ENCODE assay signal across 29 mouse cellular contexts in the genomic region with DNA sequence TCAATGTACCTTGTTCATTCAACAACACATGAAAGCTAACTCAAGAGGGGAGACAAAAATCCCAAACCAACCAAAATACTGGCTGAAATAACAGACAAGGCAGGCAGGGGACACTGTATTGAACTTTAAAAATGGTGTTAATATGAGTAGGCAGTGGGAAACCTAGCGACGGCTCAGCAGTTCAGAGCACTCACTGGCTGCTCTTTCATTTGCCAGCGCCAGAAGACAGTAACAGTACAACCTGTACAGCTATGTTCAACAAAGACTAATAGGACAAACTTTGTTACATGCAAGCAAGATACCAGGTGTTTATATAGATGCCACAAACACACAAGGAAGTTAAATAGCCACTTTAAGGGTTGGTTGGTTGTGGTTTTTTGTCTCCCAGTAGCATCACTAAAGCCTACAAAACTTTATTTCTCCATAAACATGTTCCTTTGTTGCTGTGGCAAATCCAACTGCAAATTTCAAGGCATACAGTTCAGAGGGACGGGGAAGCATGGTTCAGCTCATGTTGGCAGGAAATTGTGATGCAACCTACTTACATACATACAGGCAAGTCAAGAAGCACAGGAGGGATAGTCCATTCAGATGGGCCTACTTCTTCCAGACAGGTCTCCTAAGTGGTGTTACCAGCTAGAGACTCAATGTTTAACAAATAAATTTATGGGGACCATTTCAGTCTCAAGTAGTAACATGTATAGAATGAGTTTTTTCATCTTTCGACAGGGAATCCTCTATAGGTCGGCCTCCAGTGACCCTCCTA. TPM values are rescaled to one million over a fixed set of nuclear protein-coding genes. Genes with fewer than 3 reads are reported as not detected.
DNase-seq lines count a peak whose midpoint lies in the region; ATAC-seq and TF ChIP-seq lines count a peak whose summit lies in the region.
"Had no signal": no experiment of that assay in that cellular context is flagged by ENCODE, and none has a peak within 500 bp of the region (broad histone marks: within the 10 kb centered on the region; RNA-seq: fewer than 3 reads in every experiment).

No protein-coding gene starts in this region.

- H3K4me1 ChIP-seq in heart, embryonic 10.5 days = no peaks in the 10 kb centered on the region
- no peaks in the 10 kb centered on the region for H3K4me1 ChIP-seq in lung, embryonic 14.5 days (ENCODE audit: insufficient read depth)
- no peaks in the 10 kb centered on the region for H3K4me1 ChIP-seq in MEL (ENCODE audit: control insufficient read depth in 1 of 2, insufficient read depth in 2 of 2, low read length in 2 of 2)
- H3K4me1 ChIP-seq: embryonic facial prominence, embryonic 10.5 days; embryonic facial prominence, embryonic 15.5 days; heart, embryonic 12.5 days; hindbrain, embryonic 15.5 days; kidney, embryonic 15.5 days; limb, embryonic 12.5 days; midbrain, embryonic 10.5 days; neural tube, embryonic 13.5 days had no signal

- no peak overlapping the region for H3K4me2 ChIP-seq in lung, embryonic 14.5 days
- H3K4me2 ChIP-seq: embryonic facial prominence, embryonic 15.5 days; heart, embryonic 12.5 days; hindbrain, embryonic 15.5 days; kidney, embryonic 15.5 days; limb, embryonic 12.5 days; neural tube, embryonic 13.5 days had no signal

- H3K27ac ChIP-seq in heart, embryonic 10.5 days = no peak overlapping the region
- no peak overlapping the region for H3K27ac ChIP-seq in lung, embryonic 14.5 days (ENCODE audit: low read depth)
- H3K27ac ChIP-seq in MEL (ENCODE audit: control insufficient read depth, low read depth, low read length) = no peak overlapping the region
- H3K27ac ChIP-seq: embryonic facial prominence, embryonic 10.5 days; embryonic facial prominence, embryonic 15.5 days; hindbrain, embryonic 15.5 days; kidney, embryonic 15.5 days; limb, embryonic 12.5 days; macrophage; midbrain, embryonic 10.5 days; neural tube, embryonic 13.5 days had no signal

- H3K4me3 ChIP-seq in heart, embryonic 10.5 days = no peak overlapping the region
- H3K4me3 ChIP-seq in lung, embryonic 14.5 days (ENCODE audit: low read depth, low read length) = no peak overlapping the region
- H3K4me3 ChIP-seq in MEL (ENCODE audit: control insufficient read depth in 1 of 2, insufficient read depth in 1 of 2, low read depth in 2 of 2, low read length in 2 of 2) = no peak overlapping the region
- H3K4me3 ChIP-seq: embryonic facial prominence, embryonic 10.5 days; embryonic facial prominence, embryonic 15.5 days; heart, embryonic 12.5 days; hindbrain, embryonic 15.5 days; kidney, embryonic 15.5 days; limb, embryonic 12.5 days; midbrain, embryonic 10.5 days; myocyte; neural tube, embryonic 13.5 days had no signal

- TF ChIP-seq EP300 in MEL (IDR thresholded peaks at IDR 0.05; ENCODE audit: low read depth in 1 of 2, low read length in 2 of 2) = no peak

- no peaks in the 10 kb centered on the region for H3K27me3 ChIP-seq in heart, embryonic 10.5 days (ENCODE audit: insufficient read depth, poor library complexity, severe bottlenecking)
- no peaks in the 10 kb centered on the region for H3K27me3 ChIP-seq in lung, embryonic 14.5 days (ENCODE audit: insufficient read depth, low read length)
- H3K27me3 ChIP-seq in MEL (ENCODE audit: control insufficient read depth in 1 of 2, insufficient read depth in 2 of 2, low read length in 2 of 2) = no peaks in the 10 kb centered on the region
- H3K27me3 ChIP-seq: CH12.LX; embryonic facial prominence, embryonic 15.5 days; heart, embryonic 12.5 days; hindbrain, embryonic 15.5 days; kidney, embryonic 15.5 days; limb, embryonic 12.5 days; neural tube, embryonic 13.5 days had no signal

- TF ChIP-seq CTCF in lung, embryonic 14.5 days (IDR thresholded peaks at IDR 0.05; ENCODE audit: low read depth) = no peak
- no peak for TF ChIP-seq CTCF in MEL (IDR thresholded peaks at IDR 0.05 in 2 of 3, conservative IDR thresholded peaks at IDR 0.05 in 1 of 3; ENCODE audit: control insufficient read depth in 1 of 3, insufficient read depth in 1 of 3, low read depth in 2 of 3, low read length in 3 of 3, poor library complexity in 1 of 3, severe bottlenecking in 1 of 3)

- WGBS in heart, embryonic 10.5 days = 93% methylated on average over 6 of the region's 6 CpGs
- 93% methylated on average over 6 of the region's 6 CpGs for WGBS in lung, embryonic 14.5 days

- intact Hi-C loops in heart, postnatal 14 days (cut with DNase I) = no loop called here

- no peaks in the 10 kb centered on the region for H3K9me3 ChIP-seq in heart, embryonic 10.5 days
- no peaks in the 10 kb centered on the region for H3K9me3 ChIP-seq in lung, embryonic 14.5 days (ENCODE audit: low read depth, low read length)
- no peaks in the 10 kb centered on the region for H3K9me3 ChIP-seq in MEL (replicated peaks; ENCODE audit: insufficient read depth, low read length)
- H3K9me3 ChIP-seq: embryonic facial prominence, embryonic 10.5 days; embryonic facial prominence, embryonic 15.5 days; hindbrain, embryonic 15.5 days; kidney, embryonic 15.5 days; limb, embryonic 12.5 days; midbrain, embryonic 10.5 days; neural tube, embryonic 13.5 days had no signal

- ATAC-seq in lung, embryonic 14.5 days (ENCODE audit: insufficient read depth) = peak; percentile 23; the same call in 1 of the 2 replicates
- peak; percentile 52 for ATAC-seq in megakaryocyte progenitor cell, adult 5-6 weeks (replicated peaks; ENCODE audit: poor library complexity)
- ATAC-seq: liver, postnatal 0 days; lung, postnatal 0 days had no signal

- TF ChIP-seq RAD21 in MEL (IDR thresholded peaks at IDR 0.05; ENCODE audit: low read depth, low read length) = no peak

- no peak overlapping the region for H3K9ac ChIP-seq in lung, embryonic 14.5 days
- H3K9ac ChIP-seq in MEL (ENCODE audit: control insufficient read depth, low read depth, low read length, poor library complexity, severe bottlenecking) = no peak overlapping the region
- H3K9ac ChIP-seq: embryonic facial prominence, embryonic 15.5 days; heart, embryonic 12.5 days; hindbrain, embryonic 15.5 days; kidney, embryonic 15.5 days; limb, embryonic 12.5 days; liver, postnatal 0 days; neural tube, embryonic 13.5 days had no signal

- TF ChIP-seq POLR2A in MEL (IDR thresholded peaks at IDR 0.05; ENCODE audit: control insufficient read depth in 1 of 2, insufficient read depth in 1 of 2, low read depth in 1 of 2, low read length in 2 of 2, poor library complexity in 1 of 2) = no peak

- H3K36me3 ChIP-seq in heart, embryonic 10.5 days = peaks cover 76% of the 10 kb centered on the region
- H3K36me3 ChIP-seq in lung, embryonic 14.5 days (ENCODE audit: insufficient read depth) = peaks cover 63% of the 10 kb centered on the region
- peaks cover 0 to 35% of the 10 kb centered on the region in 2 experiments; a peak in 3 of 4 replicates for H3K36me3 ChIP-seq in MEL (ENCODE audit: control insufficient read depth in 1 of 2, insufficient read depth in 2 of 2, low read length in 2 of 2)

- peak; percentile 53 for DNase-seq in heart, embryonic 10.5 days (ENCODE audit: low spot score)
- no peak for DNase-seq in heart, postnatal 14 days
- DNase-seq in lung, embryonic 14.5 days = no peak
- DNase-seq in lung, postnatal 4 days = no peak
- DNase-seq in MEL (ENCODE audit: low read depth, low spot score) = no peak
- no peak for DNase-seq in left cerebral cortex, adult 9 months (ENCODE audit: low spot score in 2 of 2)
- DNase-seq: adrenal gland, adult 8-10 months; cerebellum, adult 2 months; cerebellum, postnatal 14 days; gastrocnemius, postnatal 10 days; kidney, adult 18-20 months; layer of hippocampus, adult 9-11 months; liver, postnatal 0 days; retina, postnatal 1 day; right cerebral cortex, postnatal 14 days; thymus, postnatal 14 days had no signal

- H3K79me2 ChIP-seq in MEL (ENCODE audit: control insufficient read depth, insufficient read depth, low read length, poor library complexity) = no peaks in the 10 kb centered on the region

TF ChIP-seq in MEL, 35 proteins besides CTCF, POLR2A, EP300 and RAD21:
- TF ChIP-seq POLR2AphosphoS2 (IDR thresholded peaks at IDR 0.05; ENCODE audit: low read length) (peak; percentile 55), GABPA (IDR thresholded peaks at IDR 0.05; ENCODE audit: low read depth, low read length) (no peak), RCOR1 (IDR thresholded peaks at IDR 0.05; ENCODE audit: low read depth, low read length) (no peak), MAZ (IDR thresholded peaks at IDR 0.05; ENCODE audit: low read depth, low read length) (no peak)

RNA-seq across cellular contexts. Expression of gene Morf4l1, which starts 25.1 kb away (rescaled TPM):
- polyA plus RNA-seq in heart, embryonic 10.5 days (2016; fragmentation: Nextera tagmentation; extraction: Ambion mirVana) = 430 and 475 TPM in 2 replicates
- total RNA-seq in heart, postnatal 14 days (2021) = 100 to 1,000 TPM; 249 to 263 TPM
- 416 and 446 TPM in 2 replicates for polyA plus RNA-seq in lung, embryonic 14.5 days (2014; fragmentation: Nextera tagmentation; extraction: Ambion mirVana)
- 107 and 128 TPM in 2 replicates for total RNA-seq in MEL (2012; rRNA removed)
- polyA plus RNA-seq in MEL (2012; ENCODE audit: insufficient read depth in 1 of 2, insufficient read length in 2 of 2, low read depth in 1 of 2, low replicate concordance in 2 of 2, missing spikeins in 1 of 2) = 100 to 1,000 TPM; 190 to 292 TPM
- total RNA-seq in megakaryocyte progenitor cell, adult 5-6 weeks (2015) = 366 and 378 TPM in 2 replicates
- 192 and 278 TPM in 2 replicates for total RNA-seq in megakaryocyte progenitor cell, adult 5-6 weeks (2017)

RNA-seq across cellular contexts. Expression of gene Ctsh, which starts 35.6 kb away (rescaled TPM):
- polyA plus RNA-seq in heart, embryonic 10.5 days (2016; fragmentation: Nextera tagmentation; extraction: Ambion mirVana) = 19.3 and 26.4 TPM in 2 replicates
- total RNA-seq in heart, postnatal 14 days (2021) = 10 to 100 TPM; 39.9 to 40.0 TPM
- 132 and 177 TPM in 2 replicates for polyA plus RNA-seq in lung, embryonic 14.5 days (2014; fragmentation: Nextera tagmentation; extraction: Ambion mirVana)
- total RNA-seq in MEL (2012; rRNA removed) = not detected in 2 replicates
- not detected for polyA plus RNA-seq in MEL (2012; ENCODE audit: insufficient read depth in 1 of 2, insufficient read length in 2 of 2, low read depth in 1 of 2, low replicate concordance in 2 of 2, missing spikeins in 1 of 2)
- 78.9 and 96.1 TPM in 2 replicates for total RNA-seq in megakaryocyte progenitor cell, adult 5-6 weeks (2015)
- total RNA-seq in megakaryocyte progenitor cell, adult 5-6 weeks (2017) = 44.7 and 52.8 TPM in 2 replicates

Comparison
In these comparisons a context has a peak if more than half of its experiments do, and no peak if none do; other contexts are left out.
1. RNA of gene Ctsh, which starts 35.6 kb away (total RNA-seq): 44.7 to 96.1 TPM in megakaryocyte progenitor cell, adult 5-6 weeks and 39.9 to 40.0 TPM in heart, postnatal 14 days; not detected in MEL; every median in the first group is over 10 times any median in the second.